ENCODE assay signal across 8 mouse cellular contexts in genomic region chr19:44282534-44283156, GRCm38 (mm10). TPM values are rescaled to one million over a fixed set of nuclear protein-coding genes. Genes with fewer than 3 reads are reported as not detected.
DNase-seq lines count a peak whose midpoint lies in the region; ATAC-seq and TF ChIP-seq lines count a peak whose summit lies in the region.

No protein-coding gene starts in this region.

- peaks cover 72% of the 10 kb centered on the region for H3K4me1 ChIP-seq in heart, embryonic 13.5 days
- H3K4me1 ChIP-seq in intestine, embryonic 16.5 days (ENCODE audit: control insufficient read depth, insufficient read depth, low read length): peaks cover 42% of the 10 kb centered on the region
- peaks cover 15% of the 10 kb centered on the region for H3K4me1 ChIP-seq in midbrain, postnatal 0 days (ENCODE audit: insufficient read depth, low read length)

- TF ChIP-seq POLR2A in brain, embryonic 14.5 days (IDR thresholded peaks at IDR 0.05; ENCODE audit: borderline replicate concordance, extremely low read depth, insufficient read depth, insufficient read length, poor library complexity, severe bottlenecking): no peak

- peak overlapping the region; percentile 97 for H3K27ac ChIP-seq in heart, embryonic 13.5 days (replicated peaks)
- peak overlapping the region; percentile 98 for H3K27ac ChIP-seq in intestine, embryonic 16.5 days (ENCODE audit: low read length)
- H3K27ac ChIP-seq in midbrain, postnatal 0 days (ENCODE audit: low read depth, low read length): peak overlapping the region; percentile 87
- no peak overlapping the region; the same call in 1 of the 2 replicates for H3K27ac ChIP-seq in gastrocnemius, adult 2 months

- ATAC-seq in heart, embryonic 13.5 days (ENCODE audit: extremely low read depth, insufficient number of reproducible peaks, low FRiP score, low TSS enrichment): no peak
- ATAC-seq in intestine, embryonic 16.5 days: no peak
- no peak for ATAC-seq in midbrain, postnatal 0 days (ENCODE audit: low FRiP score)
- no peak for ATAC-seq in monocyte, adult 5-6 weeks (replicated peaks; ENCODE audit: insufficient number of reproducible peaks, low FRiP score, low TSS enrichment, poor library complexity, severe bottlenecking)

- H3K9me3 ChIP-seq in heart, embryonic 13.5 days: no peaks in the 10 kb centered on the region
- no peaks in the 10 kb centered on the region for H3K9me3 ChIP-seq in intestine, embryonic 16.5 days (ENCODE audit: control insufficient read depth, low read length)
- no peaks in the 10 kb centered on the region for H3K9me3 ChIP-seq in midbrain, postnatal 0 days (ENCODE audit: low read length)

- no peaks in the 10 kb centered on the region for H3K36me3 ChIP-seq in heart, embryonic 13.5 days
- H3K36me3 ChIP-seq in intestine, embryonic 16.5 days (ENCODE audit: control insufficient read depth, insufficient read depth, low read length): no peaks in the 10 kb centered on the region
- no peaks in the 10 kb centered on the region for H3K36me3 ChIP-seq in midbrain, postnatal 0 days (ENCODE audit: insufficient read depth, low read length)

- H3K27me3 ChIP-seq in heart, embryonic 13.5 days (replicated peaks): no peaks in the 10 kb centered on the region
- H3K27me3 ChIP-seq in intestine, embryonic 16.5 days (replicated peaks; ENCODE audit: control insufficient read depth, insufficient read depth, low read length): no peaks in the 10 kb centered on the region
- no peaks in the 10 kb centered on the region for H3K27me3 ChIP-seq in midbrain, postnatal 0 days (ENCODE audit: insufficient read depth, low read length)

- H3K9ac ChIP-seq in heart, embryonic 13.5 days: no peak overlapping the region
- H3K9ac ChIP-seq in intestine, embryonic 16.5 days (ENCODE audit: low read depth, low read length): peak overlapping the region; percentile 58
- H3K9ac ChIP-seq in midbrain, postnatal 0 days (replicated peaks; ENCODE audit: low read length, poor library complexity, severe bottlenecking): no peak overlapping the region

- H3K4me2 ChIP-seq in heart, embryonic 13.5 days: no peak overlapping the region
- H3K4me2 ChIP-seq in intestine, embryonic 16.5 days (ENCODE audit: low read depth, low read length): peak overlapping the region; percentile 32
- H3K4me2 ChIP-seq in midbrain, postnatal 0 days (ENCODE audit: low read depth, low read length, poor library complexity, severe bottlenecking): no peak overlapping the region

- intact Hi-C loops in gastrocnemius, adult 2 months (cut with DNase I): no loop called here

- no peak for DNase-seq in heart, adult 9 months (ENCODE audit: low spot score in 2 of 2)
- DNase-seq in brain, embryonic 14.5 days (ENCODE audit: low read depth): peak; percentile 77
- DNase-seq in midbrain, postnatal 0 days (ENCODE audit: low spot score): peak; percentile 37
- no peak for DNase-seq in gastrocnemius, adult 2 months
- no peak for DNase-seq in adrenal gland, postnatal 4 days (ENCODE audit: low spot score in 2 of 2)

- WGBS in heart, embryonic 13.5 days: 32% methylated on average over 9 of the region's 9 CpGs
- WGBS in intestine, embryonic 16.5 days: 21% methylated on average over 9 of the region's 9 CpGs
- WGBS in midbrain, postnatal 0 days: 37% methylated on average over 9 of the region's 9 CpGs

- H3K4me3 ChIP-seq in heart, embryonic 13.5 days: no peak overlapping the region
- H3K4me3 ChIP-seq in intestine, embryonic 16.5 days (ENCODE audit: low read length): no peak overlapping the region
- H3K4me3 ChIP-seq in midbrain, postnatal 0 days (ENCODE audit: low read depth, low read length): no peak overlapping the region
- no peak overlapping the region for H3K4me3 ChIP-seq in gastrocnemius, adult 2 months

- TF ChIP-seq CTCF in brain, embryonic 14.5 days (IDR thresholded peaks at IDR 0.05; ENCODE audit: borderline replicate concordance, extremely low read depth, insufficient read depth, insufficient read length): no peak
- no peak for TF ChIP-seq CTCF in midbrain, postnatal 0 days (IDR thresholded peaks at IDR 0.05)
- TF ChIP-seq CTCF in gastrocnemius, adult 2 months (IDR thresholded peaks at IDR 0.05): no peak

RNA-seq across cellular contexts. Expression of gene Scd2, which starts 10.8 kb away (rescaled TPM):
- 124 and 130 TPM in 2 replicates for polyA plus RNA-seq in heart, embryonic 13.5 days (2015; fragmentation: Nextera tagmentation; extraction: Ambion mirVana)
- 346 and 452 TPM in 2 replicates for polyA plus RNA-seq in brain, embryonic 14.5 days (2012; rRNA removed)
- polyA plus RNA-seq in intestine, embryonic 16.5 days (2015; fragmentation: Nextera tagmentation; extraction: Ambion mirVana): 452 and 553 TPM in 2 replicates
- 905 and 948 TPM in 2 replicates for total RNA-seq in midbrain, postnatal 0 days (2014; rRNA removed)
- 224 and 226 TPM in 2 replicates for polyA plus RNA-seq in midbrain, postnatal 0 days (2015; fragmentation: Nextera tagmentation; extraction: Ambion mirVana)
- total RNA-seq in monocyte, adult 5-6 weeks (2017): 38.6 to 52.6 TPM (median 50.7 TPM) in 3 replicates
- 1 to 10 TPM; 7.4 to 9.1 TPM for total RNA-seq in gastrocnemius, adult 2 months (2021)
- total RNA-seq in adrenal gland, postnatal 4 days (2021): 100 to 1,000 TPM; 412 to 445 TPM

RNA-seq across cellular contexts. Expression of gene Scd4, which starts 50.2 kb away (rescaled TPM):
- 0.49 and 0.69 TPM in 2 replicates for polyA plus RNA-seq in heart, embryonic 13.5 days (2015; fragmentation: Nextera tagmentation; extraction: Ambion mirVana)
- 0.19 and 0.30 TPM in 2 replicates for polyA plus RNA-seq in brain, embryonic 14.5 days (2012; rRNA removed)
- 0.09 and 0.22 TPM in 2 replicates for polyA plus RNA-seq in intestine, embryonic 16.5 days (2015; fragmentation: Nextera tagmentation; extraction: Ambion mirVana)
- 0.33 and 0.44 TPM in 2 replicates for total RNA-seq in midbrain, postnatal 0 days (2014; rRNA removed)
- polyA plus RNA-seq in midbrain, postnatal 0 days (2015; fragmentation: Nextera tagmentation; extraction: Ambion mirVana): 0.17 TPM in 1 of 2 replicates, not detected in the other
- total RNA-seq in monocyte, adult 5-6 weeks (2017): 1.7 TPM in 1 of 3 replicates, not detected in the others
- under 1 TPM in 1 of 2 experiments, not detected in 1; 0.13 TPM for total RNA-seq in gastrocnemius, adult 2 months (2021)
- 1 to 10 TPM; 2.0 to 2.2 TPM for total RNA-seq in adrenal gland, postnatal 4 days (2021)

Comparison
In these comparisons a context has a peak if more than half of its experiments do, and no peak if none do; other contexts are left out.
1. DNase-seq: peak in brain, embryonic 14.5 days (single experiment) and midbrain, postnatal 0 days (single experiment); none in heart, adult 9 months (0 of 2), gastrocnemius, adult 2 months (single experiment) and adrenal gland, postnatal 4 days (0 of 2).